Mouse (Mus musculus): Measurements from ENCODE around the gene Mark4. TPM values are rescaled to one million over a fixed set of nuclear protein-coding genes. Genes with fewer than 3 reads are reported as not detected.

The Mark4 gene
- total RNA-seq, 1 experiment: 9.9 TPM

DNA sequence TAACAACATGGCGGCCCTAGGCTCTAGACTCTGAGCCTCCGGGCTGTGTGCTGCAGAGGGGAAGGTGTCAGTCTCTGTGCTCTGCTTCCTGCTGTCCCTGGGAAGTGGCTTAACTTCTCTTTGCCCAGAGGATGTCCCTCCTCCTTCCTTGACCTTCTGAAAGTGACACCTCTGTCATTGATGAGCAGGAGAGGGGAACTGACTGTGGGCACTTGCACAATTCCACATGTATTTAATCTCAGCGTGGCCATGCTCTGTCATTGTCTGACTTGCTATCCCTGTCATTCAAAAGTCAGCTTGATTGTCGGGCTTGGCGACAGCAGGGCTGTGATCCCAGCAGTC lies 37.6 kb upstream of the Mark4 start:
- no peaks in the 10 kb centered on the region for H3K36me3 ChIP-seq (ENCODE audit: control insufficient read depth, insufficient read depth, low read length, poor library complexity, severe bottlenecking)
- no peak for DNase-seq (ENCODE audit: low read depth, low spot score)
- in situ Hi-C loops (cut with MboI; ENCODE audit: low sequenced_read_pairs in 2 of 2, unreplicated experiment in 2 of 2): no loop called here
- no peak for TF ChIP-seq ZNF384 (IDR thresholded peaks at IDR 0.05; ENCODE audit: low read depth, low read length)
- H3K9me3 ChIP-seq (ENCODE audit: control insufficient read depth, insufficient read depth, low read depth, low read length): no peaks in the 10 kb centered on the region
- no peak overlapping the region for H3K27ac ChIP-seq (ENCODE audit: insufficient read depth, low read depth, low read length, poor library complexity, severe bottlenecking)
- H3K9ac ChIP-seq (ENCODE audit: insufficient read depth, low read depth, low read length, poor library complexity, severe bottlenecking): no peak overlapping the region
- peaks cover 0 to 15% of the 10 kb centered on the region in 2 experiments; a peak in 3 of 4 replicates for H3K4me1 ChIP-seq (ENCODE audit: control insufficient read depth in 2 of 2, insufficient read depth in 2 of 2, low read length in 2 of 2, poor library complexity in 1 of 2)
- H3K4me3 ChIP-seq (ENCODE audit: insufficient read depth in 1 of 2, low read depth in 1 of 2, low read length in 2 of 2, poor library complexity in 1 of 2, severe bottlenecking in 1 of 2): no peak overlapping the region

DNA sequence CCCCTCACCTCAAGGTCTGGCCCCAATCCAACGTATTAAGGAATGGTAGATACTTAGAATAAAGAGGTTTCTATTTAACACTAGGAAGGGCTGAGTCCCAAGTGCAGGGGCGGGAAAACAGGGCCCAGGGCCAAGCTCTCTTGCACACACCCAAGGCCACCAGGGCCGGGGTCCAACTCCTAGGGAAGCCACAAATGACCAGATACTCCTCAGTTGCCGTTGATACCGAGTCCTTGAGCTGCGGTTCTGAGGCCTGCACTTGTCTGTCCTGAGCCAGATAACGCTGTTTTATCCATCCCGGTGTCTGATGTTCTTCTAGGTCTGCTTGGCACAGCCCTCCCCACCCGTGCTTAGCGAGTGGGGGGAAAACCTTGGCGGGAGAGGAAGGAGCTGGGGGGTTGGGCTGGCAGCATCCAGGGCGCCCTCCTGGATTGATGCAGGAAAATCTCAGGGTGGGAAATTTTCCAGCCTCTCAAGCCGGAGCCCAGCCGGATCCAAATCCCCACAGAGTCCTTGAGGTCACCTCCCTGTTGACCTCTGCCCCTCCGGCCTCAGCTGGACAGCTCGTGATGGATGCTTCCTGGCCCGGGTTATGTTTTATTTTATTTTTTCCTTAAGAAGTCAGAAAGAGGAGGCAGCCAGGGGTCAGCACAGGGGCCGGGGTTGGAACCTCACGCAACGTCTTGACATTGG lies 37.0 kb upstream of the Mark4 start:
- H3K9me3 ChIP-seq (ENCODE audit: control insufficient read depth, insufficient read depth, low read depth, low read length): no peaks in the 10 kb centered on the region
- H3K4me1 ChIP-seq (ENCODE audit: control insufficient read depth in 2 of 2, insufficient read depth in 2 of 2, low read length in 2 of 2, poor library complexity in 1 of 2): peaks cover 0 to 15% of the 10 kb centered on the region in 2 experiments; a peak in 3 of 4 replicates
- H3K27ac ChIP-seq (ENCODE audit: insufficient read depth, low read depth, low read length, poor library complexity, severe bottlenecking): no peak overlapping the region
- H3K4me3 ChIP-seq (ENCODE audit: insufficient read depth in 1 of 2, low read depth in 1 of 2, low read length in 2 of 2, poor library complexity in 1 of 2, severe bottlenecking in 1 of 2): no peak overlapping the region
- DNase-seq (ENCODE audit: low read depth, low spot score): no peak
- in situ Hi-C loops (cut with MboI; ENCODE audit: low sequenced_read_pairs in 2 of 2, unreplicated experiment in 2 of 2): no loop called here
- TF ChIP-seq CHD2 (IDR thresholded peaks at IDR 0.05; ENCODE audit: low read depth, low read length): no peak
- TF ChIP-seq ZC3H11A (IDR thresholded peaks at IDR 0.05; ENCODE audit: borderline replicate concordance, low read depth, low read length): no peak
- no peak for TF ChIP-seq MAFK (IDR thresholded peaks at IDR 0.05; ENCODE audit: insufficient read depth, low read depth, low read length)
- TF ChIP-seq ZNF384 (IDR thresholded peaks at IDR 0.05; ENCODE audit: low read depth, low read length): no peak
- no peak for TF ChIP-seq HCFC1 (IDR thresholded peaks at IDR 0.05; ENCODE audit: borderline replicate concordance, insufficient read depth, low read length)
- no peak overlapping the region for H3K9ac ChIP-seq (ENCODE audit: insufficient read depth, low read depth, low read length, poor library complexity, severe bottlenecking)
- no peaks in the 10 kb centered on the region for H3K36me3 ChIP-seq (ENCODE audit: control insufficient read depth, insufficient read depth, low read length, poor library complexity, severe bottlenecking)

DNA sequence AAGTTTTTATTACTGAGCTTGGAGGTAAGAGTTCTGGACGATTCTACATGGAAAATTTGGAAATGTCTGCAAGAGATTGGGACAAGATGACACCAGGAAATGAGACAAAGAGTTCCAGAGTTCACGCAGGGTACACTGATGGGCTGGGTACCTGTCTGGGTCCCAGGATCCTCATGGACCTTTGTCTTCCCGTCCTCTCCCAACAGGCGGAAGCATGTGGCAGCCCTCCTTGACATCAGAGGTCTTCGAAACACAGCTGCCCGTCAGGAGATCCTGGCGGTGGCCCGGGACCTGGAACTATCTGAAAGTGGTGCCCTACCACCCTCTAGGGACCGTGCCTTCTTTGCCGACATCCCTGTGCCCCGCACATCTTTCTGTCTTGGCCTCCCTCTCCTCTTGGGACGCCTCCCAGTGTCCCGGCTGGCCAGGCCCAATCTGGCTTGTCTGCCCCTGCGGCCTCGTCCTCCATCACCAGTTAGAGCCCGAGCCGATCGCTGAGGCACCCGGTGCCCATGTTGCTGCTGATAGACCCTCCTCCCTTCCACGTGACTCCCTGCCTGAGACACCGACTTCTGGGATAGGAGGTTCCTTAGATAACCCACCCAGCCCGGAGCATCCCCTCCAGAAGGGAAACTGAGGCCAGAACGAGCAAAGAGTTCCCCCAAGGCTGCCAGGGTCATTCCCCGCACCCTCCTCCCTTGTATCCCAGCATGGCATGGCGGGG lies 36.3 kb upstream of the Mark4 start:
- Histone ChIP-seq H3K4me3 (ENCODE audit: insufficient read depth in 1 of 2, low read depth in 1 of 2, low read length in 2 of 2, poor library complexity in 1 of 2, severe bottlenecking in 1 of 2) (peak overlapping the region; percentile 2 to 34; a peak in 1 of 4 replicates), H3K36me3 (ENCODE audit: control insufficient read depth, insufficient read depth, low read length, poor library complexity, severe bottlenecking) (no peaks in the 10 kb centered on the region), H3K27ac (ENCODE audit: insufficient read depth, low read depth, low read length, poor library complexity, severe bottlenecking) (no peak overlapping the region), H3K4me1 (ENCODE audit: control insufficient read depth in 2 of 2, insufficient read depth in 2 of 2, low read length in 2 of 2, poor library complexity in 1 of 2) (peaks cover 0 to 13% of the 10 kb centered on the region in 2 experiments; a peak in 3 of 4 replicates), H3K9me3 (ENCODE audit: control insufficient read depth, insufficient read depth, low read depth, low read length) (no peaks in the 10 kb centered on the region), H3K9ac (ENCODE audit: insufficient read depth, low read depth, low read length, poor library complexity, severe bottlenecking) (no peak overlapping the region)
- in situ Hi-C loops (cut with MboI; ENCODE audit: low sequenced_read_pairs in 2 of 2, unreplicated experiment in 2 of 2): no loop called here
- TF ChIP-seq HCFC1 (IDR thresholded peaks at IDR 0.05; ENCODE audit: borderline replicate concordance, insufficient read depth, low read length) (no peak), CHD2 (IDR thresholded peaks at IDR 0.05; ENCODE audit: low read depth, low read length) (no peak), ZC3H11A (IDR thresholded peaks at IDR 0.05; ENCODE audit: borderline replicate concordance, low read depth, low read length) (no peak), ZNF384 (IDR thresholded peaks at IDR 0.05; ENCODE audit: low read depth, low read length) (no peak), MAFK (IDR thresholded peaks at IDR 0.05; ENCODE audit: insufficient read depth, low read depth, low read length) (no peak)
- DNase-seq (ENCODE audit: low read depth, low spot score): no peak

DNA sequence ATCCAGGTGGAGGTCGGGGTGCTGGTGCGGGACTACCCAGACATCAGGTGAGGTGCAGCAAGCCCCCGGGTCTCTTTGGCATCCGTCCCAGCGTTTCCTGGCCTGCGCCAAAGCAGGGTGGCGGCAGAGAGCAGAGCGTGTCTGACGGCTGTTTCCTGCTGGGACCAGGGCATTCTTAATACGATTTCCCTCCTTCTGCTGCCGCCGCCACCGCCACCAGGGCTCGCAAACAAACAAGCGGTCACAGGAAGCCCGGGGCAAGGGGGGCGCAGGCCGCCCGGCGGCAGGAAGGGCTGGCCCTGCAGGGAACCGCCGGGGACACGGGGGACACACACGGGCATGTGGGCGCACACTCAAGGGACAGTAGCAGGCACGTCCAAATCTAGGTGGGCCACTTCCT lies 33.1 kb upstream of the Mark4 start:
- peak overlapping the region; percentile 20; the same call in 1 of the 2 replicates for H3K9ac ChIP-seq (ENCODE audit: insufficient read depth, low read depth, low read length, poor library complexity, severe bottlenecking)
- peaks cover 0 to 10% of the 10 kb centered on the region in 2 experiments; a peak in 3 of 4 replicates for H3K4me1 ChIP-seq (ENCODE audit: control insufficient read depth in 2 of 2, insufficient read depth in 2 of 2, low read length in 2 of 2, poor library complexity in 1 of 2)
- DNase-seq (ENCODE audit: low read depth, low spot score): no peak
- no peaks in the 10 kb centered on the region for H3K36me3 ChIP-seq (ENCODE audit: control insufficient read depth, insufficient read depth, low read length, poor library complexity, severe bottlenecking)
- peak overlapping the region; percentile 50 to 58 for H3K4me3 ChIP-seq (ENCODE audit: insufficient read depth in 1 of 2, low read depth in 1 of 2, low read length in 2 of 2, poor library complexity in 1 of 2, severe bottlenecking in 1 of 2)
- in situ Hi-C loops (cut with MboI; ENCODE audit: low sequenced_read_pairs in 2 of 2, unreplicated experiment in 2 of 2): no loop called here
- no peaks in the 10 kb centered on the region for H3K9me3 ChIP-seq (ENCODE audit: control insufficient read depth, insufficient read depth, low read depth, low read length)
- TF ChIP-seq ZC3H11A (IDR thresholded peaks at IDR 0.05; ENCODE audit: borderline replicate concordance, low read depth, low read length) (no peak), HCFC1 (IDR thresholded peaks at IDR 0.05; ENCODE audit: borderline replicate concordance, insufficient read depth, low read length) (no peak), MAFK (IDR thresholded peaks at IDR 0.05; ENCODE audit: insufficient read depth, low read depth, low read length) (no peak), CHD2 (IDR thresholded peaks at IDR 0.05; ENCODE audit: low read depth, low read length) (no peak), ZNF384 (IDR thresholded peaks at IDR 0.05; ENCODE audit: low read depth, low read length) (no peak)
- no peak overlapping the region for H3K27ac ChIP-seq (ENCODE audit: insufficient read depth, low read depth, low read length, poor library complexity, severe bottlenecking)
